Mouse (Mus musculus) urinary bladder, postnatal 25 days (tissue): ENCODE data around the gene Olfr122.

ENCODE experiments used
- DNase-seq: peaks from one replicate; pipeline ENCODE4 v3.0.0; 2022; ENCODE audit warnings: low spot score

Gene Olfr122

GRCm38 (mm10) chr17:37768307-37768706, at the start of gene Olfr122:
Gene Olfr122, plus strand, starts transcription at chr17:37768607.
- no peak for DNase-seq

GRCm38 (mm10) chr17:37721508-37721907, 46.9 kb upstream of the Olfr122 start, which contains the start of gene Olfr120:
Gene Olfr120, plus strand, starts transcription at chr17:37721808.
- no peak for DNase-seq

GRCm38 (mm10) chr17:37738070-37738469, 30.3 kb upstream of the Olfr122 start:
- DNase-seq: no peak

GRCm38 (mm10) chr17:37793229-37793628, 24.8 kb downstream of the Olfr122 start, which contains the start of gene Olfr123:
Gene Olfr123, plus strand, starts transcription at chr17:37793529.
- DNase-seq: no peak

GRCm38 (mm10) chr17:37799588-37799987, 31.2 kb downstream of the Olfr122 start, which contains the start of gene Olfr124:
Gene Olfr124, plus strand, starts transcription at chr17:37799888.
- no peak for DNase-seq
